ENCODE assay signal across 11 mouse cellular contexts in the genomic region with DNA sequence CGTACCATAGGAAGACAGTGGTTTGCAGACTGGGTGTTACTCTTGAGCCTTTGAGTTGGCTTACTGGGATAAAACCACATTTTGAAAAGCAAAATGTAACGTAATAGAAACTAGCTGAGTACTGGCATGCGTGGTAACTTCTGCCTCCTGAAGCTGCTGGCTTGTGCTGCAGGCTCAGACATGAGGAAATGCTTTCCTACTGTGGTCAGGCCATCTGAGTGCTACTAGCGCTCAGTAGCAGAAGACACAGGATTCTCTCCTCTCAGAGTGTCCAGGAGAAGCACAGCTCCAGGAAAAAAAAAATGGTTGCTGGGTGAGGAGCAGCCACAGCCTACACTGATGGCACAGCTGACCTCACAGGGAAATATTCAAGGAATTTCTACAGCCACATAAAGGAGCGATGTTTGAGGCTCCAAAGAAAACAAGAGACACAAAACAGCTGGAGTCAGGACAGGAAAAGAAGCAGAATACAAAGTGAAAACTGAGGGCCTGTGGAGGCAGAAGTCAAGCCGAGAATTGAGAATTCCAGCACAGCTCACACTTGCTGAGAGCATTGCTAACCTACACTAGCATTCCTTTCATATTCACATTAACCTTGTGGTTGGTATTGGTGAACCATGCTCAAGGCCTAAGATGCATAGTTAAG. TPM values are rescaled to one million over a fixed set of nuclear protein-coding genes. Genes with fewer than 3 reads are reported as not detected.
DNase-seq lines count a peak whose midpoint lies in the region; ATAC-seq and TF ChIP-seq lines count a peak whose summit lies in the region.
"Had no signal": no experiment of that assay in that cellular context is flagged by ENCODE, and none has a peak within 500 bp of the region (broad histone marks: within the 10 kb centered on the region; RNA-seq: fewer than 3 reads in every experiment).

No protein-coding gene starts in this region.

- H3K27ac ChIP-seq in heart, embryonic 10.5 days, result peak overlapping the region; percentile 8; the same call in 1 of the 2 replicates
- H3K27ac ChIP-seq in embryonic facial prominence, embryonic 15.5 days (replicated peaks), result peak overlapping the region; percentile 88
- peak overlapping the region; percentile 77 for H3K27ac ChIP-seq in limb, embryonic 14.5 days (replicated peaks; ENCODE audit: low read depth, low read length)
- H3K27ac ChIP-seq: hindbrain, embryonic 13.5 days had no signal

- H3K4me3 ChIP-seq in heart, embryonic 10.5 days, result no peak overlapping the region
- no peak overlapping the region for H3K4me3 ChIP-seq in C2C12 (ENCODE audit: insufficient read depth, poor library complexity, severe bottlenecking)
- no peak overlapping the region for H3K4me3 ChIP-seq in embryonic facial prominence, embryonic 15.5 days (replicated peaks)
- H3K4me3 ChIP-seq in limb, embryonic 14.5 days (replicated peaks; ENCODE audit: low read length), result no peak overlapping the region
- H3K4me3 ChIP-seq: hindbrain, embryonic 13.5 days had no signal

- peaks cover 18% of the 10 kb centered on the region; the same call in 1 of the 2 replicates for H3K4me1 ChIP-seq in heart, embryonic 10.5 days
- H3K4me1 ChIP-seq in embryonic facial prominence, embryonic 15.5 days, result peaks cover 16% of the 10 kb centered on the region
- peaks cover 8% of the 10 kb centered on the region for H3K4me1 ChIP-seq in limb, embryonic 14.5 days (ENCODE audit: control insufficient read depth, insufficient read depth, low read length)
- H3K4me1 ChIP-seq: hindbrain, embryonic 13.5 days had no signal

- no peak overlapping the region for H3ac ChIP-seq in C2C12 (ENCODE audit: control insufficient read depth, insufficient read length, low read depth)

- DNase-seq in heart, embryonic 10.5 days (ENCODE audit: low spot score), result no peak
- DNase-seq in heart, adult 8-10 months (ENCODE audit: low spot score), result no peak
- no peak for DNase-seq in limb, embryonic 14.5 days (ENCODE audit: low spot score)
- no peak for DNase-seq in left cerebral cortex, adult 9 months (ENCODE audit: low spot score in 2 of 2)
- DNase-seq in cerebellum, postnatal 25 days, result no peak

- peaks cover 8% of the 10 kb centered on the region; the same call in 1 of the 2 replicates for H3K27me3 ChIP-seq in heart, embryonic 10.5 days (ENCODE audit: insufficient read depth, poor library complexity, severe bottlenecking)
- H3K27me3 ChIP-seq in C2C12 (ENCODE audit: control insufficient read depth, insufficient read depth, insufficient read length), result no peaks in the 10 kb centered on the region
- no peaks in the 10 kb centered on the region; the same call in 1 of the 2 replicates for H3K27me3 ChIP-seq in embryonic facial prominence, embryonic 15.5 days
- no peaks in the 10 kb centered on the region for H3K27me3 ChIP-seq in limb, embryonic 14.5 days (ENCODE audit: control insufficient read depth, insufficient read depth, low read length)
- H3K27me3 ChIP-seq: hindbrain, embryonic 13.5 days had no signal

- WGBS in heart, embryonic 10.5 days, result 46% methylated on average over 6 of the region's 6 CpGs
- 12% methylated on average over 6 of the region's 6 CpGs for WGBS in embryonic facial prominence, embryonic 15.5 days
- WGBS in limb, embryonic 14.5 days, result 30% methylated on average over 6 of the region's 6 CpGs

- peak; percentile 74; the same call in 1 of the 2 replicates for ATAC-seq in embryonic facial prominence, embryonic 15.5 days (ENCODE audit: insufficient number of reproducible peaks, low FRiP score, low TSS enrichment, low read depth)
- ATAC-seq in limb, embryonic 14.5 days (ENCODE audit: low FRiP score, low read depth), result peak; percentile 62
- ATAC-seq in CD4-positive, CD25-positive, alpha-beta regulatory T cell, adult 4 months, result no peak
- ATAC-seq: forebrain, embryonic 14.5 days had no signal

- TF ChIP-seq POLR2A in limb, embryonic 14.5 days (IDR thresholded peaks at IDR 0.05; ENCODE audit: borderline replicate concordance, extremely low read depth, insufficient read depth, insufficient read length), result no peak

- no peak for TF ChIP-seq CTCF in C2C12 (IDR thresholded peaks at IDR 0.05; ENCODE audit: control insufficient read depth, insufficient read depth, insufficient read length)

- H3K9ac ChIP-seq in embryonic facial prominence, embryonic 15.5 days, result no peak overlapping the region
- no peak overlapping the region for H3K9ac ChIP-seq in limb, embryonic 14.5 days (ENCODE audit: low read depth, low read length, severe bottlenecking)
- H3K9ac ChIP-seq: hindbrain, embryonic 13.5 days had no signal

- H3K36me3 ChIP-seq in heart, embryonic 10.5 days, result no peaks in the 10 kb centered on the region
- H3K36me3 ChIP-seq in C2C12 (ENCODE audit: control insufficient read depth, insufficient read depth), result no peaks in the 10 kb centered on the region
- no peaks in the 10 kb centered on the region for H3K36me3 ChIP-seq in embryonic facial prominence, embryonic 15.5 days
- no peaks in the 10 kb centered on the region for H3K36me3 ChIP-seq in limb, embryonic 14.5 days (ENCODE audit: control insufficient read depth, insufficient read depth, low read length)
- H3K36me3 ChIP-seq: hindbrain, embryonic 13.5 days had no signal

- H3K9me3 ChIP-seq in heart, embryonic 10.5 days, result no peaks in the 10 kb centered on the region
- no peaks in the 10 kb centered on the region for H3K9me3 ChIP-seq in embryonic facial prominence, embryonic 15.5 days (replicated peaks)
- H3K9me3 ChIP-seq in limb, embryonic 14.5 days (ENCODE audit: control insufficient read depth, low read length), result no peaks in the 10 kb centered on the region
- H3K9me3 ChIP-seq: hindbrain, embryonic 13.5 days had no signal

- H3K79me3 ChIP-seq in C2C12 (ENCODE audit: low read depth), result no peaks in the 10 kb centered on the region

- no peak overlapping the region for H3K4me2 ChIP-seq in embryonic facial prominence, embryonic 15.5 days (replicated peaks)
- no peak overlapping the region for H3K4me2 ChIP-seq in limb, embryonic 14.5 days (replicated peaks; ENCODE audit: low read depth, low read length, severe bottlenecking)
- H3K4me2 ChIP-seq: hindbrain, embryonic 13.5 days; midbrain, embryonic 11.5 days had no signal

- no peaks in the 10 kb centered on the region for H3K79me2 ChIP-seq in C2C12 (ENCODE audit: control insufficient read depth, insufficient read depth)

TF ChIP-seq in C2C12, 6 proteins besides CTCF, POLR2A, EP300 and RAD21:
- TF ChIP-seq CEBPB (IDR thresholded peaks at IDR 0.05; ENCODE audit: low read depth) (no peak), MAX (IDR thresholded peaks at IDR 0.05) (no peak), FOSL1 (IDR thresholded peaks at IDR 0.05; ENCODE audit: insufficient read depth, low read length, poor library complexity, severe bottlenecking) (no peak), USF1 (IDR thresholded peaks at IDR 0.05; ENCODE audit: low read depth) (no peak), MYOD1 (IDR thresholded peaks at IDR 0.05; ENCODE audit: control insufficient read depth, insufficient read length, low read depth) (peak; percentile 16), MYOG (IDR thresholded peaks at IDR 0.05; ENCODE audit: control insufficient read depth, extremely low read depth, insufficient read length) (no peak)
TF ChIP-seq in C2C12: peak in this region for 1.

RNA-seq across cellular contexts. Expression of gene Hhat, which starts 8.0 kb away (rescaled TPM):
- 6.8 and 8.3 TPM in 2 replicates for polyA plus RNA-seq in heart, embryonic 10.5 days (2016; fragmentation: Nextera tagmentation; extraction: Ambion mirVana)
- 1 to 10 TPM; 2.1 to 3.6 (median 2.8) TPM for total RNA-seq in heart, adult 8-10 months (2022)
- 3.9 TPM for polyA plus RNA-seq in C2C12 (2012; fragmentation: generic; extraction: Trizol)
- polyA plus RNA-seq in embryonic facial prominence, embryonic 15.5 days (2015; fragmentation: Nextera tagmentation; extraction: Ambion mirVana), result 9.5 and 9.6 TPM in 2 replicates
- polyA plus RNA-seq in limb, embryonic 14.5 days (2012; rRNA removed), result 10.0 and 15.5 TPM in 2 replicates
- polyA plus RNA-seq in limb, embryonic 14.5 days (2014; fragmentation: Nextera tagmentation; extraction: Ambion mirVana), result 12.6 and 14.7 TPM in 2 replicates
- polyA plus RNA-seq in CD4-positive, CD25-positive, alpha-beta regulatory T cell, adult 4 months (2017; shearing (Covaris generic)), result 1 to 10 TPM; 2.9 to 3.7 TPM

Comparison
In these comparisons a context has a peak if more than half of its experiments do, and no peak if none do; other contexts are left out.
1. H3K27ac ChIP-seq: peak in every context shown above with its lines; median percentile 88 in embryonic facial prominence, embryonic 15.5 days; 77 in limb, embryonic 14.5 days; 8 in heart, embryonic 10.5 days.